Mouse (Mus musculus): Measurements from ENCODE around the gene St6gal1. TPM values are rescaled to one million over a fixed set of nuclear protein-coding genes. Genes with fewer than 3 reads are reported as not detected.
A peak's percentile ranks its signal among the peaks of the same experiment; 100 is the strongest.

Gene St6gal1
- polyA plus RNA-seq, 1 experiment from 2014 or later = 15.9 TPM

DNA sequence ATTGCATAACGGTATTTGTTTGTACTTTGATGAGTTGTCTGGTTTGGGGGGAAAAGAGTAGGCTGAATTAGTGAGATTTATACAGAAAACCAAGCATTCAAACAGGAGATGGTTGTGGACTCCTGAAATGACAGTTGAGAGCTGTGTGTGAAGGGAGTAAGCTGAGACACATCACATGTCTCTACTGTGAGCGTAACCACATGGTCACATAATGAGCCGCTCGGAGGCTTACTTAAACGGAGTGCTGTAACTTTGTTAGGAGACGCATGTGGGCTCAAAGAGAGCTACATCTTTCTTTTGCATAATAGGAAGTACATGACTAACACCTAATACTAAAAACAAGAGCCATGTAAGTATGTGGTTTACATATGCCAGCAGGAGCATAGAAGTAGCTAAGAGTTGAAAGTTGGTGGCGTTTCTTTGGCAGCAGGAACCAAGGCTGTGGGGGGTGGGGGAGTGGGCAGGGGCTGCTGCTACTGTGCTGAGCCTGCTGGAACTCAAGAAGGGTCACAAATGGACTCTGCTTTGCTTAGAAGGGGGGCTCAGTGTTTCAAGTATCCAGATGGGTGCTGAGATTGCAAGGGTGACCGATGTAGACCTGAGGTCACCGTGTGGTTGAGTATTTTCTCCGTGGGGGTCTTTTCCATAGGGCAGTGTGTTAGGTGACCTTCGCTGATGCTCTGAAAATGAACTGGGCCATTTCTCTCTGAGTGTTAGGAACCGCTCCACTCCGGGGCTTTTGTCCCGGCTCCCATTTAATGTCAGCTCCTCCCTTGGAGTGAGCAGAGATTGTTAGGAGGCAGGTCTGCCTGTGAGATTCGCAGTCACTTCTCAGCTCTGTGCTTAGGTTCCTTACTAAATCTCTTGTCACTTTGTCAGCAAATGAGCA lies 26.3 kb downstream of the St6gal1 start:
- Histone ChIP-seq H3K9me3 (no peaks in the 10 kb centered on the region), H3K27ac (replicated peaks) (peak overlapping the region; percentile 48; the same call in 1 of the 2 replicates), H3K4me2 (peak overlapping the region; percentile 13; the same call in 1 of the 2 replicates), H3K4me3 (no peak overlapping the region), H3K36me3 (no peaks in the 10 kb centered on the region), H3K9ac (peak overlapping the region; percentile 19; the same call in 1 of the 2 replicates), H3K4me1 (peaks cover 35% of the 10 kb centered on the region), H3K27me3 (replicated peaks) (peaks cover 72% of the 10 kb centered on the region)
- WGBS = 41% methylated on average over 15 of the region's 15 CpGs
- no peak for ATAC-seq (ENCODE audit: extremely low read depth, insufficient number of reproducible peaks, low FRiP score, low TSS enrichment)

DNA sequence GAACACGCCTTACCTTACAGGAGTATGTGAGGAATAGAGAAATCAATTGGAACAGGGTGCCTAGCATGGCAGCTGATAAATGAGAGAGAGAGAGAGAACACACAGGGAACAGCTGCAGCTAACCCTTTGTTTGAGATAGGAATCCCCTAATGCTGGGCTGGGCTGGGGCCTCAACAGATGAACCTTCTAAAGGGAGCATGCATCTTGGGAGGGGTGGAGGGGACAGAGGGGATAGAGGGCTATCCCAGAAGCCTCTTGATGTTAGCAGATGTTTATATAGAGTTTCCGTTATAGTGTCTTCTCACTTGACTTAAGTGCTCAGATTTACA lies 26.9 kb downstream of the St6gal1 start:
- no peak overlapping the region for H3K9ac ChIP-seq
- H3K36me3 ChIP-seq = no peaks in the 10 kb centered on the region
- WGBS = 50% methylated on average over 2 of the region's 2 CpGs
- no peak overlapping the region for H3K27ac ChIP-seq (replicated peaks)
- H3K4me1 ChIP-seq = peaks cover 36% of the 10 kb centered on the region
- H3K4me2 ChIP-seq = 0 out of 2 replicates have a peak overlapping the region, but pooled peaks have one; percentile 13
- H3K4me3 ChIP-seq = no peak overlapping the region
- no peak for ATAC-seq (ENCODE audit: extremely low read depth, insufficient number of reproducible peaks, low FRiP score, low TSS enrichment)
- peaks cover 72% of the 10 kb centered on the region for H3K27me3 ChIP-seq (replicated peaks)
- no peaks in the 10 kb centered on the region for H3K9me3 ChIP-seq

- H3K4me1 ChIP-seq = peaks cover 58% of the 10 kb centered on the region
- H3K4me2 ChIP-seq = no peak overlapping the region
- H3K36me3 ChIP-seq = no peaks in the 10 kb centered on the region; the same call in 1 of the 2 replicates
- no peak overlapping the region for H3K27ac ChIP-seq (replicated peaks)
- no peaks in the 10 kb centered on the region for H3K9me3 ChIP-seq
- WGBS = 62% methylated on average over 6 of the region's 6 CpGs
- ATAC-seq (ENCODE audit: extremely low read depth, insufficient number of reproducible peaks, low FRiP score, low TSS enrichment) = no peak
- no peak overlapping the region for H3K9ac ChIP-seq
- H3K4me3 ChIP-seq = no peak overlapping the region
- peaks cover 75% of the 10 kb centered on the region for H3K27me3 ChIP-seq (replicated peaks)
These were observed 29.1 kb downstream of the St6gal1 start for GRCm38 (mm10) chr16:23253620-23254019.

- peaks cover 70% of the 10 kb centered on the region for H3K27me3 ChIP-seq (replicated peaks)
- H3K4me3 ChIP-seq = no peak overlapping the region
- H3K9me3 ChIP-seq = no peaks in the 10 kb centered on the region
- H3K4me1 ChIP-seq = peaks cover 59% of the 10 kb centered on the region
- H3K36me3 ChIP-seq = no peaks in the 10 kb centered on the region; the same call in 1 of the 2 replicates
- no peak overlapping the region for H3K4me2 ChIP-seq
- no peak overlapping the region for H3K27ac ChIP-seq (replicated peaks)
- 53% methylated on average over 1 of the region's 1 CpGs for WGBS
- no peak for ATAC-seq (ENCODE audit: extremely low read depth, insufficient number of reproducible peaks, low FRiP score, low TSS enrichment)
- H3K9ac ChIP-seq = no peak overlapping the region
These were observed 29.5 kb downstream of the St6gal1 start for GRCm38 (mm10) chr16:23254062-23254461.

DNA sequence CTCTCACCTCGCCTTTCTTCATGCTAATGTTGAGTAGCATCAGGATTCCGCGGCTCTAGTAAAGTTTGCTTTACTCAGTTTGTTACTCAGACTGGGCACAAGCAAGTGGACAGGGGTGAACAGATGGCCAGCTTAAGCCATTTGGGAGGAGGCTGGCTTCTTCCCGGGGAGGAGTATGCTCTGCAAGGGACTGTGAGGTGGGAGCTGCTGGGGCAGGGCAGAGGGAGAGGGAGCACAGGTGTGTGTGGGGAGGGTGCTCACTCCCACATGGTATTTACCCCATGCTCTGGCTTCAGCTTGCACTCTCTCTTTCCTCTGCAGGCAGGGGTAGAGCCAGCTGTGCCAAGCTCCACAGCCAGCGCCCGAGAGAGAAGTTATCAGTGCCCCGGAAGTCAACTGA lies 32.1 kb downstream of the St6gal1 start:
- no peak overlapping the region for H3K9ac ChIP-seq
- 50% methylated on average over 7 of the region's 7 CpGs for WGBS
- no peaks in the 10 kb centered on the region; the same call in 1 of the 2 replicates for H3K36me3 ChIP-seq
- H3K27me3 ChIP-seq (replicated peaks) = peaks cover 77% of the 10 kb centered on the region
- H3K4me2 ChIP-seq = no peak overlapping the region
- ATAC-seq (ENCODE audit: extremely low read depth, insufficient number of reproducible peaks, low FRiP score, low TSS enrichment) = no peak
- H3K27ac ChIP-seq (replicated peaks) = no peak overlapping the region
- no peak overlapping the region for H3K4me3 ChIP-seq
- H3K4me1 ChIP-seq = peaks cover 49% of the 10 kb centered on the region
- no peaks in the 10 kb centered on the region for H3K9me3 ChIP-seq

DNA sequence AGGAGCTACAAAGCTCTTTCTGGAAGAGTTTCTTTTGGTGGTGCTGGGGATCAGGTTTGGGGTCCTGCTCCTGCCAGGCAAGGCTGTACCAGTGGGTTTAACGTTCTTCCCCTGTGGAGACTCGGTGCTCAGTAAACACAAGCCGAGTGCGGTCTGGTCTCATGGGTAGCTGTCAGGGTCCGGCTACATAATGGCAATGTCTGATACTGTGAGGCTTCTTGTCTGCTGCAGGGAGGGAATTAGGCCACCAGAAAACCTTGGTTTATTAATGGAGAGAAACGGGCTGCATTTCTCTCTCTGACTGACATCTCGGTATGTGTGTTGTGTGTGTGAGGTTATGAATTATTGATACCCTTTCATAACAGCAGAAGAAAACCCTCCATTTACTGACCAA lies 33.9 kb downstream of the St6gal1 start:
- peak overlapping the region; percentile 41; the same call in 1 of the 2 replicates for H3K27ac ChIP-seq (replicated peaks)
- no peak overlapping the region for H3K9ac ChIP-seq
- H3K9me3 ChIP-seq = no peaks in the 10 kb centered on the region
- peaks cover 3% of the 10 kb centered on the region; the same call in 1 of the 2 replicates for H3K36me3 ChIP-seq
- ATAC-seq (ENCODE audit: extremely low read depth, insufficient number of reproducible peaks, low FRiP score, low TSS enrichment) = no peak
- no peak overlapping the region for H3K4me3 ChIP-seq
- peaks cover 54% of the 10 kb centered on the region for H3K4me1 ChIP-seq
- H3K4me2 ChIP-seq = no peak overlapping the region
- WGBS = 24% methylated on average over 7 of the region's 7 CpGs
- H3K27me3 ChIP-seq (replicated peaks) = peaks cover 65% of the 10 kb centered on the region

DNA sequence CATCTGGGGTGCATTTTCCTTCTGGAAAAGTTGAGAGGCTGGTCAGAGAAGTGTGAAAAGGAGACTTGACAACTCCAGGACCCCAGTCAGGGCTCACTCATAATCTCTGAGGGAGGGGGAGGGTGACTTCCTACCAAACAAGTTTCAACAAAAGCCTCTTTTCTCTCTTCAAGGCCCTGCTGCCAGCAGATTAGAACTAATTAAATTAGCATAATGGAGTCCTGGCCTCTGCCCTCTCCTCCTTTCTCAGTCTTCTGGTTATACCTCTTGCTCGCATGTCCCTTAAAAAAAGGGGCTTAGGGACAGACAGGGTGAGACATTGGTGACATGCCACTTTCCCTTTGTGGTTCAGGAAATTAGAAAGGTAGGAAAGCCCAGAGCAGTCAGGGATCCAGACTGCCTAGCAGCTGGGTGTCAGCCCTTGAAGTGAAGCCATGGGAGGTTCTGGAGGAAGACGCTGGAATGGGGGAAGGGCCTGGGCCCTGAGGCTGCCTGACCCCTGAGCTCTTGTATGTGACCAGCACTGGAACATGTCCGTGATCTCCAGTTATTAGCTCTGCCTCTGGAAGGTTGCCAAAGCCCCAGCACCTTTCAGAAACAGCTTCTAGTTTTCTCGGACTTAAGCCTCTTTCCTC lies 34.4 kb downstream of the St6gal1 start:
- H3K27ac ChIP-seq (replicated peaks) = peak overlapping the region; percentile 6; the same call in 1 of the 2 replicates
- H3K9me3 ChIP-seq = no peaks in the 10 kb centered on the region
- peaks cover 65% of the 10 kb centered on the region for H3K27me3 ChIP-seq (replicated peaks)
- no peak overlapping the region for H3K4me3 ChIP-seq
- no peak for ATAC-seq (ENCODE audit: extremely low read depth, insufficient number of reproducible peaks, low FRiP score, low TSS enrichment)
- WGBS = 15% methylated on average over 4 of the region's 4 CpGs
- H3K4me1 ChIP-seq = peaks cover 50% of the 10 kb centered on the region
- no peak overlapping the region for H3K9ac ChIP-seq
- H3K36me3 ChIP-seq = peaks cover 4% of the 10 kb centered on the region; the same call in 1 of the 2 replicates
- no peak overlapping the region for H3K4me2 ChIP-seq

DNA sequence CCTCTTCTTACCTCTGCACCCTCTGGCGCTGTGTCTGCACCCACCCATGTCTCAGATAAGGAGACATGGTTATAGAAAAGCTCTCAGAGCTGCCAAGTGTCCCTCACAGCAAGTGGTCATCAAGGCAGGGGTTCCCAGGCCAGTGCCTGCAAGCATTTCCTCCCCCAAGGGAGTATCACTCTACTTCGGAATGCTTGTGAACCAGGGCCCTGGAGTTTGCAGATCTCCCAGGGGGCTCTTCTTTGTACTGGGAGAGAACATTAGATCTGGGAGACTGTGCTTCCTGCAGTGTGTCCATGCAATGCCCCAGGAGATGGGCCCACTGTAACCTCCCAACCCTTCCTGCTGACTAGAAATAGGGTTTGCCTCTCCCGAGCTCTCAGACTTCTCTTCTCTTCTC lies 35.0 kb downstream of the St6gal1 start:
- no peak for ATAC-seq (ENCODE audit: extremely low read depth, insufficient number of reproducible peaks, low FRiP score, low TSS enrichment)
- Histone ChIP-seq H3K9ac (no peak overlapping the region), H3K4me1 (peaks cover 50% of the 10 kb centered on the region), H3K4me3 (no peak overlapping the region), H3K4me2 (no peak overlapping the region), H3K27me3 (replicated peaks) (peaks cover 67% of the 10 kb centered on the region), H3K36me3 (peaks cover 11% of the 10 kb centered on the region), H3K27ac (replicated peaks) (0 out of 2 replicates have a peak overlapping the region, but pooled peaks have one; percentile 6), H3K9me3 (no peaks in the 10 kb centered on the region)
- WGBS = 31% methylated on average over 3 of the region's 3 CpGs

GRCm38 (mm10) chr16:23262131-23262768 lies 37.7 kb downstream of the St6gal1 start:
- no peak overlapping the region for H3K4me2 ChIP-seq
- WGBS = 4% methylated on average over 2 of the region's 10 CpGs
- no peaks in the 10 kb centered on the region for H3K9me3 ChIP-seq
- H3K36me3 ChIP-seq = peaks cover 18% of the 10 kb centered on the region
- H3K4me3 ChIP-seq = no peak overlapping the region
- H3K4me1 ChIP-seq = peaks cover 41% of the 10 kb centered on the region
- no peak overlapping the region; the same call in 1 of the 2 replicates for H3K27ac ChIP-seq (replicated peaks)
- no peak for ATAC-seq (ENCODE audit: extremely low read depth, insufficient number of reproducible peaks, low FRiP score, low TSS enrichment)
- H3K27me3 ChIP-seq (replicated peaks) = peaks cover 65% of the 10 kb centered on the region
- H3K9ac ChIP-seq = no peak overlapping the region

DNA sequence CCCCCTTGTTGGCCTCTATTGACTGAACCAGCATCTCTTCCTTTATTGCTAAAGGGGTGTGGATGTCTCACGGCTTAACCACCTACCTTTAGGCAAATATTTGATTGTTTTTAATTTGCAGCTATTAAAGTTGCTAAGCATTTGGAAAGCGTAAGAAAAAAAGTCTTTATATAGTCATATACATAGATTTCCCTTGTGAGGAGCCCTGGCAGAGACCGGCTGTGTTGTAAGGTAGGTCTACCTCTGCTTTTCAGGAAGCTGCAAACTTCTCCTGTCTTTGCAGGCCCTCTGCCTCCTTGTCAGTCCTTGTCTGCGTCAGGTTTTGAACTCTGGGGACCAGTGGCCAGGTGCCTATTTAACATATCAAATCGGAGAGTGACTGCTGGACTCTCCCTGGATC lies 38.3 kb downstream of the St6gal1 start:
- no peak overlapping the region for H3K9ac ChIP-seq
- H3K4me3 ChIP-seq = no peak overlapping the region
- WGBS = 57% methylated on average over 5 of the region's 5 CpGs
- H3K27ac ChIP-seq (replicated peaks) = no peak overlapping the region
- peaks cover 59% of the 10 kb centered on the region for H3K27me3 ChIP-seq (replicated peaks)
- ATAC-seq (ENCODE audit: extremely low read depth, insufficient number of reproducible peaks, low FRiP score, low TSS enrichment) = no peak
- no peaks in the 10 kb centered on the region for H3K9me3 ChIP-seq
- peaks cover 18% of the 10 kb centered on the region for H3K36me3 ChIP-seq
- peaks cover 35% of the 10 kb centered on the region for H3K4me1 ChIP-seq
- H3K4me2 ChIP-seq = no peak overlapping the region

- no peak for ATAC-seq (ENCODE audit: extremely low read depth, insufficient number of reproducible peaks, low FRiP score, low TSS enrichment)
- H3K4me3 ChIP-seq = no peak overlapping the region
These were observed 40.5 kb downstream of the St6gal1 start for GRCm38 (mm10) chr16:23264999-23265398.

More at GRCm38 (mm10) chr16:23264999-23265398, 40.5 kb downstream of the St6gal1 start:
- WGBS = 84% methylated on average over 12 of the region's 12 CpGs
- no peak overlapping the region for H3K27ac ChIP-seq (replicated peaks)
- H3K9ac ChIP-seq = no peak overlapping the region
- H3K9me3 ChIP-seq = no peaks in the 10 kb centered on the region
- H3K27me3 ChIP-seq (replicated peaks) = peaks cover 65% of the 10 kb centered on the region
- H3K36me3 ChIP-seq = peaks cover 18% of the 10 kb centered on the region
- H3K4me2 ChIP-seq = no peak overlapping the region
- H3K4me1 ChIP-seq = peaks cover 30% of the 10 kb centered on the region

Data from heart, embryonic 13.5 days (tissue).